Mouse (Mus musculus) Patski (cell line): ENCODE measurements around the gene Ush2a. TPM values are rescaled to one million over a fixed set of nuclear protein-coding genes. Genes with fewer than 3 reads are reported as not detected.
A peak's percentile ranks its signal among the peaks of the same experiment; 100 is the strongest.

Experiments
- ATAC-seq: fragments of 100-300 bp; one replicate; pipeline ENCODE4 v1.8.0; 2021
- CTCF ChIA-PET: fragments of 350-600 bp; sonication (Branson Sonifier 250); formaldehyde crosslinking; loops from one replicate; lab custom pipeline; 2022; ENCODE audit warnings: inconsistent platforms; lab: Charles Lee
- POLR2A ChIA-PET: fragments of 350-600 bp; sonication (Branson Sonifier 250); formaldehyde crosslinking; loops from one replicate; lab custom pipeline; 2022; ENCODE audit warnings: antibody characterized with exemption, inconsistent platforms; lab: Charles Lee
- DNase-seq: peaks from one replicate; pipeline ENCODE4 v3.0.0-alpha.2; 2011; ENCODE audit warnings: low read depth, low spot score
- H3K27me3 ChIP-seq: fragments of 371-371 bp; one replicate; pipeline ENCODE4 v1.5.1; 2021
- CTCF ChIP-seq: fragments of 100-300 bp; IDR thresholded peaks from one replicate; pipeline ENCODE4 v1.5.1; 2021
- in situ Hi-C: fragments of 300-500 bp; cut with MboI; formaldehyde crosslinking; loops from 3 replicates; pipeline ENCODE4 v1.11.1; 2018; ENCODE audit warnings: low pct_unique_long_range_greater_than_20kb, mixed read lengths
- polyA plus RNA-seq: library from polyadenylated mRNA; unstranded; gene quantifications from one replicate; pipeline ENCODE4 v1.2.3, GENCODE M21; 2021

The Ush2a gene
- polyA plus RNA-seq, 1 experiment from 2014 or later, result not detected

GRCm38 (mm10) chr1:188770828-188771227, 509.0 kb downstream of the Ush2a start:
- POLR2A ChIA-PET, result no interaction called here
- no peak for TF ChIP-seq CTCF
- CTCF ChIA-PET, result no interaction called here
- no peak for DNase-seq
- no peaks in the 10 kb centered on the region for H3K27me3 ChIP-seq
- no peak for ATAC-seq
- in situ Hi-C loops, result no loop called here

GRCm38 (mm10) chr1:188772516-188773229, 510.9 kb downstream of the Ush2a start:
- no peak for TF ChIP-seq CTCF
- H3K27me3 ChIP-seq, result no peaks in the 10 kb centered on the region
- CTCF ChIA-PET, result no interaction called here
- no peak for ATAC-seq
- DNase-seq, result no peak
- POLR2A ChIA-PET, result no interaction called here
- in situ Hi-C loops, result no loop called here

GRCm38 (mm10) chr1:188773631-188774030, 511.8 kb downstream of the Ush2a start:
- H3K27me3 ChIP-seq, result no peaks in the 10 kb centered on the region
- ChIA-PET CTCF (no interaction called here), POLR2A (no interaction called here)
- ATAC-seq, result no peak
- in situ Hi-C loops, result no loop called here
- no peak for TF ChIP-seq CTCF
- no peak for DNase-seq

- no peak for ATAC-seq
- ChIA-PET CTCF (no interaction called here), POLR2A (no interaction called here)
- DNase-seq, result no peak
- no peak for TF ChIP-seq CTCF
- peaks cover under 1% of the 10 kb centered on the region for H3K27me3 ChIP-seq
- in situ Hi-C loops, result no loop called here
Observed at GRCm38 (mm10) chr1:188777556-188778161, 515.8 kb downstream of the Ush2a start.

- POLR2A ChIA-PET, result no interaction called here
- peaks cover 4% of the 10 kb centered on the region for H3K27me3 ChIP-seq
- no peak for ATAC-seq
- CTCF ChIA-PET, result no interaction called here
- in situ Hi-C loops, result no loop called here
- TF ChIP-seq CTCF, result no peak
- no peak for DNase-seq
Observed at GRCm38 (mm10) chr1:188785056-188785455, 523.2 kb downstream of the Ush2a start.

- DNase-seq, result no peak
- in situ Hi-C loops, result no loop called here
- peaks cover 17% of the 10 kb centered on the region for H3K27me3 ChIP-seq
- TF ChIP-seq CTCF, result peak; percentile 40
- no peak for ATAC-seq
- ChIA-PET CTCF (interaction anchor here (0.7 kb wide), 1 partner anchor 20 kb away, joined by 3 read pairs; no protein-coding TSS in a partner anchor), POLR2A (no interaction called here)
Observed at GRCm38 (mm10) chr1:188805069-188805468, 543.2 kb downstream of the Ush2a start.

GRCm38 (mm10) chr1:188805852-188806251, 544.0 kb downstream of the Ush2a start:
- ATAC-seq, result no peak
- TF ChIP-seq CTCF, result no peak
- peaks cover 21% of the 10 kb centered on the region for H3K27me3 ChIP-seq
- in situ Hi-C loops, result no loop called here
- DNase-seq, result no peak
- CTCF ChIA-PET, result no interaction called here
- POLR2A ChIA-PET, result no interaction called here

- in situ Hi-C loops, result no loop called here
- POLR2A ChIA-PET, result no interaction called here
- no peak for ATAC-seq
- CTCF ChIA-PET, result no interaction called here
- H3K27me3 ChIP-seq, result peaks cover 20% of the 10 kb centered on the region
- DNase-seq, result no peak
- no peak for TF ChIP-seq CTCF
Observed at GRCm38 (mm10) chr1:188810631-188811030, 548.8 kb downstream of the Ush2a start.

GRCm38 (mm10) chr1:188815072-188815471, 553.2 kb downstream of the Ush2a start:
- ChIA-PET CTCF (no interaction called here), POLR2A (no interaction called here)
- ATAC-seq (no peak), DNase-seq (no peak)
- no peak for TF ChIP-seq CTCF
- in situ Hi-C loops, result no loop called here
- peaks cover 11% of the 10 kb centered on the region for H3K27me3 ChIP-seq

- TF ChIP-seq CTCF, result no peak
- in situ Hi-C loops, result no loop called here
Observed at GRCm38 (mm10) chr1:188824195-188824594, 562.4 kb downstream of the Ush2a start.

GRCm38 (mm10) chr1:188824878-188825532, 563.2 kb downstream of the Ush2a start:
- no peaks in the 10 kb centered on the region for H3K27me3 ChIP-seq
- no peak for TF ChIP-seq CTCF
- ATAC-seq, result no peak
- CTCF ChIA-PET, result interaction anchor here (1.3 kb wide), 1 partner anchor 20 kb away, joined by 3 read pairs; no protein-coding TSS in a partner anchor
- POLR2A ChIA-PET, result no interaction called here
- no peak for DNase-seq
- in situ Hi-C loops, result no loop called here

More at GRCm38 (mm10) chr1:188824195-188824594, 562.4 kb downstream of the Ush2a start:
- POLR2A ChIA-PET, result no interaction called here
- DNase-seq (no peak), ATAC-seq (no peak)
- H3K27me3 ChIP-seq, result no peaks in the 10 kb centered on the region
- CTCF ChIA-PET, result no interaction called here
